Mouse (Mus musculus) frontal cortex, postnatal 25 days (tissue): ENCODE results near the gene Paf1.

ENCODE experiments used
- DNase-seq, 2 experiments: peaks; one replicate each; pipeline ENCODE4 v3.0.0; 2022; ENCODE audit warnings: low spot score in 2 of 2

Paf1 gene

DNA sequence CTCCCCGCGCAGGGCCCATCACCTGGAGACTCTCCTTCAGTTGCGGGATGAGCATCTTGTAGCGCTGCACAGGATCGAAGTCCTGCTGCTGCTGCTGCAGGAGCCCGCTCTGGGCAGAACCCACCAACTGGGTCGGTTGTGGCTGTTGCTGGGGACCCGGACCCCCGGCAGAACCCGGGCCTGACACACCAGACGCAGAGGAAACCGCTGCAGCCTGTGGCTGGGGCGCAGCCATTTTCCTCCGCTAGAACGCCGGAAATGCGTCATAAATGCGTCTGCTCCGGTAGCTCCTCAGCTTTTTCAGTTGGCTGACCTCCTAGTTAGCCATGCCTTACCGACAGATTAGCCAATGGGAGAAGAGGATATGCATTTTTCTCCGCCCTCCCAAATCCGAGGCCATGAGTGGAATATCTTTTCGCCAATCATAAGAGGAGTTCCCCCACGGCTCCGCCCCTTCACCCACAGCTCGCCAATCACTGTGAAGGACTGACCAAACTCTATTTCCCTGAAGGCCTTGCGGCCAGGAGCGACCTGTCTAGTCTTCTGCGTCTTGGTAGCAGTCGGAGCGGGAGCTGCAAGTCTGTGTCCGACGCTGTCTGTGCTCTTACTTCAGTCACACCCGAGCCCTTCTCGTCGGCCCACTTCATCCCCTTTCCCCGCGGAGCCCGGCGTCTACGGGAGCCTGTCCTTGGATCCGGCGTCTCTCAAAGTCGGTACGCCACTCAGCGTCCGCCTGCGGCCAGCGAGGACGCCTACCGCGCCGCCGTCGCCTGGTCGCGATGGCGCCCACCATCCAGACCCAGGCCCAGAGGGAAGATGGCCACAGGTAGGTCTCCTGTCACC lies at the start of gene Paf1, which contains the start of gene Med29:
Gene Paf1, plus strand, starts transcription at position 523 of the 843 bp plus-strand sequence.
Gene Med29, minus strand, starts transcription at position 280 of the 843 bp plus-strand sequence.
- DNase-seq = peak; percentile 88 to 97

DNA sequence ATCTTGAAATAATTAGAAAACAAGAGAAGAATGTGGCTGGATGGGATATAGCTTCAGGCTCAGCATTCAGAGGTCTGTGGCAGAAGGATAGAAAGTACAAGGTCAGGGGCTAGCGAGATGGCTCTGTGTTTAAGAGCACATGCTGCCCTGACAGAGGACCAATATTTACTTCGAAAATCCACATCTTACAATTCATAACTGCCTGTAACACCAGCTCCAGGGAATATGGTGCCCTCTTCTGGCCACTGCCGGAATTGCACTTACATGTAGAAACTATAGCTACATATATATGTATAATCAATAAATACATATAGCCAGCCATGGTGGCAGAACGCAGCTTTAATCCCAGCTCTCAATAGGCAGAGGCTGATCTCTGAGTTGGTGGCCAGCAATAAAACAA lies 48.1 kb upstream of the Paf1 start:
- peak; percentile 39 to 57 for DNase-seq

DNA sequence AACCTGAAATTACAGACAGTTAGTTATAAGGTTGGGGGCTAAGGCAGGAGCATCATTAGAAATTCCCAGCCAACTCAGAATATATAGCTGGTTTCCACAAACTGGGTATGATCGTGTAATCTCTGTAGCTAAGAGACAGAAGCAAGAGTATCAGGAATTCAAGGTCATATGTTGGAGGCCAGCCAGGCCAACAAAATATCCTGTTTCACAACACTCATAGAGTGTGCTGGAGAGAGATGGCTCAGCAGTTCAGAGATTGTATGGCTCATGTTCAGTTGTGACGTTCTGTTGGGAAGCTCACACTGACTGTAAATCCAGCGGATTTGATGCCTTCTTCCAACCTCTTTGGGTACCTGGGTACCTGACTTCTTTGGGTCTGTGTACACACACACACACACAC lies 45.0 kb upstream of the Paf1 start:
- DNase-seq = no peak

DNA sequence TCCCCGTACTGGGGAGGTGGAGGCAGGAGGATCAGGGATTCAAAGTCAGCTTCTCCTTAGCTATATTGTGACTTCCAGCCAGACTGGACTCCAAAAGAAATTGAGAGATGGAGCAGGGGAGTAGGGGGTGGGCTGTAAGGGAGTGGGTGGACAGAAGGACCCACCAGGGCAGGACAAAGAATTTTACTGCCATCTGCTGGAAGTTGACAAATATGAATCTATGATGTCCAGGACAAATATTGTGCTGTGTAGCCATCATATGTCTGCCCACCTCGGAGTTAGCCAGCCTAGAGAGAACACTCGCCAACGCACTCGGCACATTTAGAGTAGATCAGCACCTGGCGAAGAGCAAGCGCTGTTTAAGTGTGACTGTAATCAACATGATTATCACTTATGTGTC lies 44.1 kb upstream of the Paf1 start:
- DNase-seq = no peak

DNA sequence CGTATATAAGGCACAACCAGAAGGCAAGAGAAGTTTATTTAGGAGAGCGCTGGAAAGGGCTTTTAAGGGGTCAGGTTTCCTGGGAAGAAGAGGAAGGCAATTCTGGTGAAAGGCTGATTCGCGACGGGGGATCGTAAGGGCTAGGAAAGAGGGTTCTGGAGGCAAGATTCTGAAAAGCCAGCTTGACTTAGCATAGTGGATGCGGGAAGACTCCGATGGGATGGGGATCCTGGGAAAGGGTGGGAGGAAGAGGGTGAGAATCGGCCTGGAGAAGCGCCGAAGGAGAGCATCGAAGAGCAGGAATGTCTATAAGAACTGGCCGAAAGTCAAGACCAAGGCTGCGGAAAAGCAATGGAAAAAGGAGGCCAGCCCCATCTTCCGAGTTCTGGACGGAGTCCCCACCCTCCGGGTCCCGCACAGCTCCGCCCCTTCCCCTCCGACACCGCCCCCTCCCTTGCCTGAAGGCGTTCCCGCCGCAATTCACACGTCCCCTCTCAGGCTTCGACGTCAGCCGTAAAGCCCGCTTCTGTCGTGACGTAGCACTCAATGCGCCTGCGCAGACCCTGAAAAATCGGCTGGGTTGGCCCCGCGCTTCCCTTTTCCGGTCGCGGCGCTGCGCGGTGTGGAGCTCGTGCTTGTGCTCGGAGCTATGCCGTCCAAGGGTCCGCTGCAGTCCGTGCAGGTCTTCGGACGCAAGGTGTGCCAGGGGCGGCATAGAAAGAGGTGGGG lies 42.4 kb upstream of the Paf1 start, which contains the start of gene Rps16:
Gene Rps16, plus strand, starts transcription at position 498 of the 729 bp plus-strand sequence.
- DNase-seq = peak; percentile 95 to 96

DNA sequence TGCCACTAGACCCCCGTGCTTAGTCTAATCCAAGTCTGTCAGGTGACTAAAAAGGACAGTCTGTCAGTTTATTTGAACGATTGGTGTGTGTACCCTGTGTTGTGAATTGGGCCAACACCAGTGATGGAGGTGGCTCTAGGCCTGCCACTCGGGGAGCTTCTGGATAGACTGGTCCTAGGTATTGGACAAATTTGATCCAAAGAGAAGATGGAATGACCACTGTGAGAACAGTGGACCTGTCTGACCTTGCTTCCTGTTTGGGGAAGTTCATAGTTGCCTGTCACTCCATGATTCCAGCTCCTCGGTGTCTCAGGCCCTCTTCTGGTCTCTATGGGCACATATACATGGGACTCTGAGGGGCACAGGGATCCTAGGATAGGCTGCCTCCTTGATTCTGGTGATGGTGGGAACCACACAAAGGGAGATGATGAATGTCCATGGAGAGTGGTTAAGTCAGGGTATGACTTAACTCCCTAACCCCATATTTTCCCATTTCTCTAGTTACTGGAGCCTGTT lies 41.0 kb upstream of the Paf1 start:
- no peak for DNase-seq

DNA sequence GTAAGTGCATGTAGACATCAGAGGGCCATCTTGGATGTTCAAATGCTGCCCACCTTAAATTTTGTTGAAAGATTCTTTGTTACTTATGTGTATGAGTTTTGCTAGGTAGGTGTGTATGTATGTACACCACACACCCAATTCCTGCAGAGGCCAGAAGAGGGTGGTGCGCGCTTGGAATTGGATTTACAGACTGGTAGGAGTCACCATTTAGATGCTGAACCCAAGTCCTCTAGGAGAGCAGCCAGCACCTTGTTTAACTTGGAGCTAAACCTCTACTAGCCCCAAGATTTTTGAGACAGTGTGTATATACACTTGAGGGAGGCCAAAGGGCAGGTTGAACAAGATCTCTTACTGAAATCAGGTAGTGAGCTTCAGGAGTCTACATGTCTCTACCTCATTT lies 39.5 kb upstream of the Paf1 start:
- no peak for DNase-seq

DNA sequence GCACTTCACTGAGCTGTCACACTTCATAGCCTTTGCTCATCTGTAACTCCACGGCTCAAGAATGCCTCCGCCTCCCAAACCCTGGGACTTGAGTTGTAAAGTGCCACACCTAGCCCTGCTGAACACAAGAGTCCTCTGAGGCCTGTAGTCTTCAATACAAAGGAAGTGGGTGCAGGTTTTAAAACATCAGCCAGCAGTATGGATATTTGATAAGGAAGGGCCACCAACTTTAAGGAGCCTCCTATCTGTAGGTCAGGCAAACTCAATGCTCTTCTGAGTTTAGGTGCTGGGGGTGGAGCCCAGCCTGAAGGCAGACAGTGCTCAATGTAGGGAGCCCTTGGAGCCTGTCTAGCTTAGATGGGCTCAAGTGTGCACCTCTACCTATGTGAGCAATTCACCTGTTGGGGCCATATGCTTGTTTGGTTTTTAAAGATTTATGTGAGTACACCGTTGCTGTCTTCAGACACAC lies 38.6 kb upstream of the Paf1 start:
- no peak for DNase-seq

DNA sequence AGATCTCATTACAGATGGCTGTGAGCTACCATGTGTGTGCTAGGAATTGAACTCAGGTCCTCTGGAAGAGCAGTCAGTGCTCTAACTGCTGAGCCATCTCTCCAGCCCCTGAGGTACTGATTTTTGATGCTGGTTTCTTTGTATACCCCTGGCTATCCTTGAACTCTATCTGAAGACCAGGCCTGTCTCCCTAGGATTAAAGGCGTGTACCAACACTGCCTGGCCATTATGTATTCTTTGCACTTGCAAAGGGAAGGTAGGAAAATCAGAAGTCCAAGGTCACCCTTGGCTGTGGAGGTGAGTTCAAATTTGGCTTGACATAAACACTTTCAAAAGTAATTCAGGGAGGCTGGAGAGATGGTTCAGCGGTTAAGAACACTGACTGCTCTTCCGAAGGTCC lies 38.2 kb upstream of the Paf1 start:
- DNase-seq = no peak

DNA sequence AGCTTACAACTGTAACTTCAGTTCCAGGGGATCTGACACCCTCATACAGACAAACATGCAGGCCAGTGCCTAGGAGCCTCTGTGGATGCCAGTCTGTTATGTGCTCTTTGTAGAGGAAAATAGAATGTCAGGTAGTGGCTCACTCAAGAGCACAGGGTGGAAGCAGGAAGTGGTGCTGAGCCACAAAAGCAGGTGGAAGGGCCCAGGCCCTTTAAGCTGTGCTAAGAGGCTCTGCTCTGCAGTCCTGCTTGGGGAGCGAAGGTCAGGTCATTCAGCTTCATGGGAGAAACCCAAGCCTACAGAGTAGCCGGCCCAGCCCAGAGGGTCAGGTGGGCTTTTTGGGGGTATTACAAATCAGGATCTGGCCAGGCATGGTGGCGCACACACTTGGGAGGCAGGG lies 37.5 kb upstream of the Paf1 start:
- DNase-seq = no peak

DNA sequence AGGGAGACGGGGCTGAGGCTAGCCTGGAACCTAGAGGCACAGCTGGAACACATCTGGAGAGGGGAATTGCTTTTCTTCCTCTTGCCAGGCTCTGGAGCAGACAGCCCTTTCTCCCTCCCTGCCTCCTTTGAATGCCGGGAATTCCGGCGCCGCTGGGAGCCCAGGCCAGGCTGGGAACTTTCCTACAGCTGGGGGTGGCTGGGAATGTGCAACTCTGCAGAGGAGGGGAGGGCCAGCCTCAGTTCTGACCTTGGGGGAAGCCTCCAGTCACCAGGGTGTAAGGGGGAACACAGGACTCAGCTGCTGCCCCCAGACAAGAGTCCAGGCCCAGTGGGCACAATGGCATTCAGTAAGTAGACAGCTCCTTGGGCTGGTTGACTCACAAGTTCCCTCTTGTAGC lies 35.8 kb upstream of the Paf1 start:
- no peak for DNase-seq

DNA sequence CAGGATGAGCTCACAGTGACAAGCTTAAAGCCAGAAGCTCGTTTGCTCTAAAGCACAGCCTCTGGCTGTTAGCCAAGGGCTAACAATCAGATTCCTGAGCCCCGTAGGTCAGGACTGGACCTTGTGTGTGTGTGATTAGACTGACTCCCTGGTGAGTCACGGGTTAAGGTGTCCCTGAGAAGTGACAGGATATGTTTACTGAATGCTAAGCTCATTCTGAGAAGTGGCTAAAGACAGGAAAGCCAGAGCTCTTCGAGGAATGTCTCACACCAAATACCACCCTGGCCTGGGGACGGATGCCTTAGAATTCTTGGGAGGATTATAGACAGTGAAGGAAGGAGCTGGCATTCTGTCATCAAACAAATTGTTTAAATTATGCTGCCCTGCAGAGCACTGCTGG lies 34.8 kb upstream of the Paf1 start:
- no peak for DNase-seq

DNA sequence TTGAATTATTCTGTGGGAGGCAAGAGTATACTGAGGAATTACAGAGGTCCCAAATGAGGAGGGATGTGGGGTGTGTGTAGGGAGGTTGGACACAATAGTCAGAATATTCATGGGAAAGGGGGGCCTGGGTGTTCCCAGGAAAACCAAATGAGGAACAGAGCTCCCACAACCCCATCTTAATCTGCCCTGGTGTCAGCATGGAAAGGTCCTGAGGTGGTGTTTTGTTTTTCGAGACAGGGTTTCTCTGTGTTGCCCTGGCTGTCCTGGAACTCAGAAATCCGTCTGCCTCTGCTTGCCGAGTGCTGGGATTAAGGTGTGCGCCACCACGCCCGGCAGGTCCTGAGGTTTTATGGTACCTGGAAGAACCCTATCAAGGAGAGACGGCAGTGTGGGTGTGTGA lies 34.3 kb upstream of the Paf1 start:
- DNase-seq = no peak

DNA sequence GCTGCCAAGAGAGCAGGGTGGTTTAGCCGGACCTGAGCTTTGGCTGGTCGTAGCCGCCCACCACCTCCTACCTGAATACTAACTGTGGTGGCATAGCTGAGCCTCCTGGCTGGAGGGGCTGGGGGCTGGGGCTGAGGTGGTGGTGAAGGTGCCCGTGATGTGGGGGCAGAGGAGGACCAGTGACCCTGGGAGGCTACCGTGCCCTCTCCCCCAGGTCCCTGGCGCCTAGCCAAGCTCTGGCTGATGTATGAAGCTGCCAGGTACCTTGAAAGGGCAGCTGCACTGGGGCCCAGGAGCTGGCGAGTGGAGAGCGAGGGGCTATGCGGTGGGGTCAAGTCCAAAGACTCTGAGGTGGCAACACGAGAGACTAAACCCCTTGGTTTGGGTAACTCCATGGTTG lies 32.9 kb upstream of the Paf1 start:
- DNase-seq = no peak

DNA sequence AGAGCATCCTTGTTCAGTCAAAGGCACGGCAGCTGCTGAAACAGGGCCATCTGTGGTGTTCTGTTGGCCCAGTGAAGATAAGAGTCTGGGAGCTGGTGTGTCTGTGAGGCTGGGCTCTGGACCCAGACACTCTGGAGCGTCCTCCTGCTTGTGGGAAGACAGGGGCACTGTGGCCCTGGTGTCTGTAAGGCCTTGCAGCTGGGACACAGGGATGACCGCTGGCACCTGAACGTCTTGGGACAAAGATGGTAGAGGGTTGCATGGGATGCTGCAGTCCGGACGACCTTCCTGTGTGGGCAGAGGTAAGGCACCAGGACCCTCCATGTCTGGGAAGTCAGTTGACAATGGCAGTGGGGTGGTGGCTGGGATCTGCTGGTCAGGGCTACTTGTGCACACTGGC lies 32.5 kb upstream of the Paf1 start:
- no peak for DNase-seq

DNA sequence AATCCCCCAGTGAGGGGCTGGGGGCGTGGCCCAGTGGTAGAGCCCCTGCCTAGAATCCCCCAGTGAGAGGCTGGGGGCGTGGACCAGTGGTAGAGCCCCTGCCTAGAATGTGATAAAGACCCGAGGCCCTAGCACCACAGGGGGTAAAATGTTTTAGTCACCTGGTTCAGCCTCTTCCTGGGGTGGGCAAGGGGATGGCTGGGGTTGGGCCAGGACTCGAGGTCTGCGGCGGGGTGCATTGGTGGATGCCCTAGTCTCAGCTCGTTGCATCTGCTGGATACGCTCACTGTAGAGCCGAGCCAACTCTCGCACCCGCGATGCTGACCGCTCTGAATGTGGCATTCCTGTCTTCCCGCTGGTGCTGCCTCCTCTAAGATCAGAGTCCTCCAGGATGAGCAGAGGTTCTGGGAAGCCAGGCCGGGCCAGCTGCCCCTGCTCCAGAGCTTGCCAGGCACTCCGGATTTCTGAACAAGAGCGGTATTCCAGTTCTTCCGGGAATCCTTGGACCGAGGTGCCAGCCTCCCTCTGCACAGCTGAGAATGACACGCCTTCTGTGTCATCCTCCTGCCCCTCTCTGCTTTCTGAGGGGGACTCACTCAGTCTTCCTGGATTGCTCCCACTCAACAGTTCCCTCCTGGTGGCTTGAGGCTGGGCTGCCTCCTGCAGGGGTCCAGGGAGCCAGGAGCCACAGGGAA lies 31.0 kb upstream of the Paf1 start:
- DNase-seq = no peak

DNA sequence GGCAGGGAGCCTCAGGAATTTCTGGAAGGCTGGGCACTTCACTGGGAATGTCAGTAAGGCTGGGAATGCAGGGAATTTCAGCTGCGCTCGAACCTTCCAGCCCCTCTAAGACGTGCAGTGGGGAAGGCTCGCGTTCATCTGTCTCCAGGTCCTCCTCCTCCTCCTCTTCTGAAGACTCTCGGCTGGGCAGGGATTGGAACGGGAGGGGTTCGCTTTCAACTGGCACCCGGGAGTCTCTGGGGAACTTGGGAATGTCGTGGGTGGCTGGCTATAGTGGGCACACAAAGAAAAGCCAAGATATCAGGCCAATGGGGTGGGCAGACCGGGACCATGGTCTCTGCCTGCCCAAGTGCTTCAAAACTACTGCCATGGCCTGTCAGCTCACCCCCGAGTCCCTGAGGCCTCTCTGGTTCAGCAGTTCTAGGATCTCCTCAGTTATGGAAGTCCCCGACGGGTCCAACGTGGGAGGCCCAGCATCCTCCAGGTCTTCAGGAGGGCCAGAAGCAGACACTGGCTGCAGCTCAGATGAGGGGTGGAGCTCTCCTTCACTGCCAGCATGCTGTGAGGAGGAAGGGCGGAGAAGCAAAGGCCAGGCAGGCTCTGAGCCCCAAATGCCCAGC lies 30.2 kb upstream of the Paf1 start:
- DNase-seq = no peak

DNA sequence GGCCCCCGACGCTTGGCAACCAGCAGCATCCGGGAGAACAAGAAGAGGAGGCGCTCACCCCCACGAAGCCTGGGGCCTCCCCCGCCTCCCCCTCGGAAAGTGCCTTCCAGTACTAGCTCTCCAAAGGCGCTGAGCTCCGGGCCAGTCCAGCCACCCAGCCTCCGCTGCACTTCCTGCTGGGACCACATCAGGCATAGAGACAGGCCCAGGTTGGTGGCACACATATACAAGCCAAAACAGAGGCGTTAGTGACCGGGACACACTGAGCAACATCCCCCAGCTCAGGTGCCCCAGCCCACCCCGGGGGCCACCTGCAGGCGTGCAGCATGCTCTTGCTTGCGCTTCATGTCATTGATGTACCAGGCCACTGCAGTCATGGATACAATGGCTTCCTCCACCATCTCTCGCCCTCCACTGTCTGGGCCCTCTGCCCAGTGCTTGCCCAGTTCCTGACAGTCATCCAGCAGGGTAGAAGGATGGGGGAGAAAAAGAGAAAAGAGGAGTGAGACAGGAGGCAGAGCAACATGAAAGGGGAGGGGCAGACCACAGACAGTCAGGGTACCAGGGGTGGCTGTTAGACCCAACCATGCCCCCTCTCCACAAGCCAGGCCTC lies 25.0 kb upstream of the Paf1 start:
- DNase-seq = no peak

DNA sequence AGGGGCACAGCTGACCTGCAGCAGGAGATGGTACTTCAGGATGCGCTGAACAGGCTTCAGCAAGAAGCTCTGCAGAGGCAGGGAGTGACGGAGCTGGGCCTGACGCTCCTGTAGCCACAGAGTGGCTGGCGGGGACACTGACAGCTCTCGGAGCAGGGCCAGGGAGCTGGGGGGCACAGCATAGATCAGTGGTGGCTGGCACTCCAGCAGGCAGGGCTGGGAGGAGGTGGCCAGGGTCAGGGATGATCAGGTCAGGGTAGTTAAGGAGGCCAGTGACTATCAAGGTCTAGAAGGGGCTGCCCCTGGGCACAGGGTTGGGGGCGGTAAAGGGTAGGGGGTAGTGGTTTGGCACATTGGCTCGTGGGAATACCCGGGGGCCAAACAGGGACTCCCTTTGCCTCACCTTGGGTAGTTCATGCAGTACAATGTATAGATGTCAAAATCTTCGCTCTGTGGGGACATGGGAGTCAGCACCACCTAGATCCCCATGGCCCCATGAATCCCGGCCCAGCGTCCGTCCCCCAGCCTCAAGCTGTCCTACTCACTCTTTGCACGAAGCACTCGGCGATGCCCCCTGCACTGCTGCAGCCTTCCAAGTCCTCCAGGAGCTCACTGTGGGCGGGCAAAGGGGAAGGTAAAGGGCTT lies 24.4 kb upstream of the Paf1 start:
- DNase-seq = no peak

DNA sequence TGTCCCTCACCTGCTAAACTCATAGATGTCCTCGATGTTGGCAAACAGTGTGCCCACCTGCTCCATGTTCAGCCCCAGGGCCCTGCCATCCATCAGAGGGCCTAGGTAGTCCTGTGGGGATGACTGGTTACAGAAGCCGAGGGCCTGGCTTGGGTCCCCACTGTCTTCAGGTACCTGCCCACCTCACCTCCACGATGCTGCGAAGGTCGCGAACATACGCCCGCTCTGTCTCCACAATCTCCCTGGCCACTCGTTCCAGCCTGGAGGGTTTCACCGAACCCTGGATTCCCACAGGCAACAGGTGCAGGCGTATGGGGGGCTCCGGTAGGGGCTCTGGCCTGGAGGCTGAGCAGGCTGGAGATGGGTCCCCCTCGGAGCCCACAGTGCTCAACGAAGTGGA lies 22.7 kb upstream of the Paf1 start:
- DNase-seq = no peak
